Mouse (Mus musculus): ENCODE data around the gene Vrk2.

- TF ChIP-seq CTCF (IDR thresholded peaks at IDR 0.05; ENCODE audit: control insufficient read depth, insufficient read depth, insufficient read length) (no peak), MAX (IDR thresholded peaks at IDR 0.05) (no peak), CEBPB (IDR thresholded peaks at IDR 0.05; ENCODE audit: low read depth) (no peak)
These were observed 116.6 kb downstream of the Vrk2 start for GRCm38 (mm10) chr11:26477037-26477739.

Measured in C2C12 (cell line).